Mouse (Mus musculus): Measurements from ENCODE around the gene Tmem256. TPM values are rescaled to one million over a fixed set of nuclear protein-coding genes. Genes with fewer than 3 reads are reported as not detected.

Tmem256 gene
- polyA plus RNA-seq, 1 experiment from 2014 or later: 371 TPM

- H3K27ac ChIP-seq (ENCODE audit: low read length): 0 out of 2 replicates have a peak overlapping the region, but pooled peaks have one; percentile 38
- 5% methylated on average over 38 of the region's 48 CpGs for WGBS
- peaks cover 44% of the 10 kb centered on the region for H3K4me1 ChIP-seq (ENCODE audit: insufficient read depth, low read length)
- no peaks in the 10 kb centered on the region; the same call in 1 of the 2 replicates for H3K27me3 ChIP-seq (ENCODE audit: insufficient read depth, low read length)
- peak overlapping the region; percentile 98 for H3K4me2 ChIP-seq (replicated peaks; ENCODE audit: low read depth, low read length)
- no peaks in the 10 kb centered on the region for H3K9me3 ChIP-seq (ENCODE audit: low read length)
- H3K4me3 ChIP-seq (ENCODE audit: low read length): peak overlapping the region; percentile 47
- H3K9ac ChIP-seq (replicated peaks; ENCODE audit: low read length): peak overlapping the region; percentile 81
- ATAC-seq (ENCODE audit: low FRiP score, low TSS enrichment): no peak
- 0 out of 2 replicates have a peak, but pooled peaks cover 12% of the 10 kb centered on the region for H3K36me3 ChIP-seq (ENCODE audit: insufficient read depth, low read length)
Observed at GRCm38 (mm10) chr11:69834001-69834549, 4.2 kb upstream of the Tmem256 start.

DNA sequence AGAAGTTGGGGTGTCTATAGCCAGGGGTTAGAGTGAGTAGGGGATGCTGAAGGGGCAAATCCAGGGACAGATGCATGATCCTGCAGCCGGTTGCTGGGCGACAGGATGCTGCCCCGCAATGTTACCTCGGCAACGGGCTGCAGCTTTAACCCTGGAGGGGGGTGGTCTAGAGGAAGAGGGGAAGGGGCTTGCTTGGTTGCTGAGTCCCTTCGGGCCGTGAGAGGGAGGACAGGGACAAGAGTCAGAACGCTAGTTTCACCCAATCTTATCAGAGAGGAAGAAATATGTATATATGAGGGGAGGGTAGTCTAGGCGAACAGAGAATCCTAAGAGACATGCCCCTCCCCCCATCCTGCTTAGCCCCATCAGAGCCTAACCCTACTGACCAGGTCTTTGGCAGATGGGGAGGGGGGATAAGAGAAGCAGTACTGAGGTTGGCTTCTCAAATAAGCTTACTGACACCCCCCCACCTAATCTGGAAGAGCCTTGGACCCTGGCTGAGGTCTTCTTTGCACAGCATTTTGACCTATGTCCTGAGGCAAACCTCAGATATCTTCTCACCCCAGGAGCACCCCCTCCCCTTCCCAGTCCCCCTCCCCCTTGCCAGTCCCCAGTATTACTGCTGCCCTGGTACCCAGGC lies 2.9 kb upstream of the Tmem256 start:
- H3K4me3 ChIP-seq (ENCODE audit: low read length): peak overlapping the region; percentile 66
- H3K9me3 ChIP-seq (ENCODE audit: low read length): no peaks in the 10 kb centered on the region
- peaks cover 46% of the 10 kb centered on the region for H3K4me1 ChIP-seq (ENCODE audit: insufficient read depth, low read length)
- H3K36me3 ChIP-seq (ENCODE audit: insufficient read depth, low read length): 0 out of 2 replicates have a peak, but pooled peaks cover 12% of the 10 kb centered on the region
- ATAC-seq (ENCODE audit: low FRiP score, low TSS enrichment): no peak
- 14% methylated on average over 9 of the region's 9 CpGs for WGBS
- H3K27me3 ChIP-seq (ENCODE audit: insufficient read depth, low read length): no peaks in the 10 kb centered on the region; the same call in 1 of the 2 replicates
- H3K4me2 ChIP-seq (replicated peaks; ENCODE audit: low read depth, low read length): peak overlapping the region; percentile 98
- H3K9ac ChIP-seq (replicated peaks; ENCODE audit: low read length): peak overlapping the region; percentile 26; the same call in 1 of the 2 replicates
- H3K27ac ChIP-seq (ENCODE audit: low read length): no peak overlapping the region

DNA sequence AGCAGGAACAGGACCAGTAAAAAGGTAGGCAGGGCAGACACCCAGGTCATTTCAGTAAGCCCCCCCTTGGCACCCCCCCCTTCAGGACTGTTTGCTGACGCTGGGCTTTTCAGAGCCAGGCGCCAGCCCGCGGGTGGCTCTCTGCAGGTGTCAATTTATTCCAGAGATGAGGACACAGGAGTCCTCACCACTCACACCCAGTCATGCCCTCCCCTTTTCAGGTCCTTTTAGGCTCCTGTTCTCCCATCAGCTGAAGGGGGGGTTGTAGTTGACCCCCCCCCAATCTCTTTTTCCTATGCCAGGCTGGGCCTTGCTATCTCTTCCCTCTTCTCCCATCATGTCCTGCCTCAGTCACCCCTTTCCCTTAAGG lies 2.4 kb upstream of the Tmem256 start:
- no peaks in the 10 kb centered on the region; the same call in 1 of the 2 replicates for H3K27me3 ChIP-seq (ENCODE audit: insufficient read depth, low read length)
- H3K9ac ChIP-seq (replicated peaks; ENCODE audit: low read length): peak overlapping the region; percentile 26; the same call in 1 of the 2 replicates
- ATAC-seq (ENCODE audit: low FRiP score, low TSS enrichment): no peak
- peak overlapping the region; percentile 98 for H3K4me2 ChIP-seq (replicated peaks; ENCODE audit: low read depth, low read length)
- no peaks in the 10 kb centered on the region for H3K9me3 ChIP-seq (ENCODE audit: low read length)
- 0% methylated on average over 1 of the region's 4 CpGs for WGBS
- H3K27ac ChIP-seq (ENCODE audit: low read length): no peak overlapping the region
- H3K4me1 ChIP-seq (ENCODE audit: insufficient read depth, low read length): peaks cover 46% of the 10 kb centered on the region
- peak overlapping the region; percentile 66 for H3K4me3 ChIP-seq (ENCODE audit: low read length)
- H3K36me3 ChIP-seq (ENCODE audit: insufficient read depth, low read length): 0 out of 2 replicates have a peak, but pooled peaks cover 12% of the 10 kb centered on the region

- WGBS: 1% methylated on average over 41 of the region's 52 CpGs
- H3K4me3 ChIP-seq (ENCODE audit: low read length): peak overlapping the region; percentile 66
- H3K9ac ChIP-seq (replicated peaks; ENCODE audit: low read length): peak overlapping the region; percentile 76
- peak overlapping the region; percentile 98 for H3K4me2 ChIP-seq (replicated peaks; ENCODE audit: low read depth, low read length)
- H3K36me3 ChIP-seq (ENCODE audit: insufficient read depth, low read length): 0 out of 2 replicates have a peak, but pooled peaks cover 12% of the 10 kb centered on the region
- H3K9me3 ChIP-seq (ENCODE audit: low read length): no peaks in the 10 kb centered on the region
- H3K4me1 ChIP-seq (ENCODE audit: insufficient read depth, low read length): peaks cover 46% of the 10 kb centered on the region
- no peaks in the 10 kb centered on the region; the same call in 1 of the 2 replicates for H3K27me3 ChIP-seq (ENCODE audit: insufficient read depth, low read length)
- H3K27ac ChIP-seq (ENCODE audit: low read length): peak overlapping the region; percentile 93
- ATAC-seq (ENCODE audit: low FRiP score, low TSS enrichment): peak; percentile 7; the same call in 1 of the 2 replicates
Observed at GRCm38 (mm10) chr11:69836703-69837576, 1.4 kb upstream of the Tmem256 start.

- ATAC-seq (ENCODE audit: low FRiP score, low TSS enrichment): no peak; the same call in 1 of the 2 replicates
- H3K9me3 ChIP-seq (ENCODE audit: low read length): no peaks in the 10 kb centered on the region
- 1% methylated on average over 32 of the region's 32 CpGs for WGBS
Observed at GRCm38 (mm10) chr11:69837604-69837951, 736 bp upstream of the Tmem256 start, which contains the start of gene Nlgn2. Gene Nlgn2 (minus strand): TSS chr11:69837784.

GRCm38 (mm10) chr11:69838714-69839104 lies 395 bp downstream of the Tmem256 start:
- no peaks in the 10 kb centered on the region for H3K9me3 ChIP-seq (ENCODE audit: low read length)
- peak overlapping the region; percentile 93 for H3K27ac ChIP-seq (ENCODE audit: low read length)
- no peaks in the 10 kb centered on the region; the same call in 1 of the 2 replicates for H3K27me3 ChIP-seq (ENCODE audit: insufficient read depth, low read length)
- H3K4me2 ChIP-seq (replicated peaks; ENCODE audit: low read depth, low read length): peak overlapping the region; percentile 98
- WGBS: 0% methylated on average over 7 of the region's 7 CpGs
- H3K4me3 ChIP-seq (ENCODE audit: low read length): peak overlapping the region; percentile 66
- H3K9ac ChIP-seq (replicated peaks; ENCODE audit: low read length): peak overlapping the region; percentile 76
- H3K4me1 ChIP-seq (ENCODE audit: insufficient read depth, low read length): peaks cover 41% of the 10 kb centered on the region
- peak; percentile 3; the same call in 1 of the 2 replicates for ATAC-seq (ENCODE audit: low FRiP score, low TSS enrichment)
- H3K36me3 ChIP-seq (ENCODE audit: insufficient read depth, low read length): 0 out of 2 replicates have a peak, but pooled peaks cover 1% of the 10 kb centered on the region

More at GRCm38 (mm10) chr11:69837604-69837951, 736 bp upstream of the Tmem256 start, which contains the start of gene Nlgn2:
- Histone ChIP-seq H3K4me3 (ENCODE audit: low read length) (peak within 1 kb of the TSS; percentile 66), H3K36me3 (ENCODE audit: insufficient read depth, low read length) (0 out of 2 replicates have a peak, but pooled peaks cover 9% of the 10 kb centered on the region), H3K4me1 (ENCODE audit: insufficient read depth, low read length) (peaks cover 46% of the 10 kb centered on the region), H3K9ac (replicated peaks; ENCODE audit: low read length) (peak within 1 kb of the TSS; percentile 76), H3K27me3 (ENCODE audit: insufficient read depth, low read length) (no peaks in the 10 kb centered on the region; the same call in 1 of the 2 replicates), H3K27ac (ENCODE audit: low read length) (peak within 1 kb of the TSS; percentile 93), H3K4me2 (replicated peaks; ENCODE audit: low read depth, low read length) (peak within 1 kb of the TSS; percentile 98)

DNA sequence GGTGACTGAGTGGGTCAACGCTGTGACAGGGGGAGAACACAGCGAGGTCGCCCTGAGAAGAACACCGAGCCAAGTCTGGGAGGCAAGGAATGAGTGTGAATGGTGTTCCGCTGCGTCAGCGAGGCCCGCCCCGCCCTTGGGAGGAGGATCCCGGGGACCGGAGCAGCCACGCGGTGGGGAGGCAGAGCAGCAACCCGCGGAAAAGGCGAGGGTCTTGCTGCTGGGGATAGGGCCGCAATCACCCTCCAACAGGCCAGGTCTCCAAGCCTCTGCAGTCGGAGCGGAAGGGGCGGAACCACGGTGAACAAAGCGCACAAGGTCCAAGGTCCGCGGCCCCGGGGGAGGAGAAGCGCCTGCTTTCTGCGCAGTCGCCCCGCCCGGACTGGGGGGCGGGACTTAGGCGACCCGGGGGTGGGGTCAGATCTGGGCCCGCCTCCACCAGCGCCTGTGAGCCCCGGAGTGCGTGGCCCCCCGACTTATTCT lies 7.9 kb downstream of the Tmem256 start, which contains the start of gene Plscr3:
Gene Plscr3 (plus strand): TSS at position 179 of the 483 bp plus-strand sequence.
- Histone ChIP-seq H3K4me1 (ENCODE audit: insufficient read depth, low read length) (peaks cover 19% of the 10 kb centered on the region), H3K27me3 (ENCODE audit: insufficient read depth, low read length) (no peaks in the 10 kb centered on the region), H3K4me2 (replicated peaks; ENCODE audit: low read depth, low read length) (peak within 1 kb of the TSS; percentile 93), H3K4me3 (ENCODE audit: low read length) (peak within 1 kb of the TSS; percentile 84), H3K9ac (replicated peaks; ENCODE audit: low read length) (peak within 1 kb of the TSS; percentile 89), H3K27ac (ENCODE audit: low read length) (peak within 1 kb of the TSS; percentile 99), H3K36me3 (ENCODE audit: insufficient read depth, low read length) (peaks cover 30% of the 10 kb centered on the region), H3K9me3 (ENCODE audit: low read length) (no peaks in the 10 kb centered on the region)
- WGBS: under 1% methylated on average over 34 of the region's 38 CpGs
- ATAC-seq (ENCODE audit: low FRiP score, low TSS enrichment): peak; percentile 94

DNA sequence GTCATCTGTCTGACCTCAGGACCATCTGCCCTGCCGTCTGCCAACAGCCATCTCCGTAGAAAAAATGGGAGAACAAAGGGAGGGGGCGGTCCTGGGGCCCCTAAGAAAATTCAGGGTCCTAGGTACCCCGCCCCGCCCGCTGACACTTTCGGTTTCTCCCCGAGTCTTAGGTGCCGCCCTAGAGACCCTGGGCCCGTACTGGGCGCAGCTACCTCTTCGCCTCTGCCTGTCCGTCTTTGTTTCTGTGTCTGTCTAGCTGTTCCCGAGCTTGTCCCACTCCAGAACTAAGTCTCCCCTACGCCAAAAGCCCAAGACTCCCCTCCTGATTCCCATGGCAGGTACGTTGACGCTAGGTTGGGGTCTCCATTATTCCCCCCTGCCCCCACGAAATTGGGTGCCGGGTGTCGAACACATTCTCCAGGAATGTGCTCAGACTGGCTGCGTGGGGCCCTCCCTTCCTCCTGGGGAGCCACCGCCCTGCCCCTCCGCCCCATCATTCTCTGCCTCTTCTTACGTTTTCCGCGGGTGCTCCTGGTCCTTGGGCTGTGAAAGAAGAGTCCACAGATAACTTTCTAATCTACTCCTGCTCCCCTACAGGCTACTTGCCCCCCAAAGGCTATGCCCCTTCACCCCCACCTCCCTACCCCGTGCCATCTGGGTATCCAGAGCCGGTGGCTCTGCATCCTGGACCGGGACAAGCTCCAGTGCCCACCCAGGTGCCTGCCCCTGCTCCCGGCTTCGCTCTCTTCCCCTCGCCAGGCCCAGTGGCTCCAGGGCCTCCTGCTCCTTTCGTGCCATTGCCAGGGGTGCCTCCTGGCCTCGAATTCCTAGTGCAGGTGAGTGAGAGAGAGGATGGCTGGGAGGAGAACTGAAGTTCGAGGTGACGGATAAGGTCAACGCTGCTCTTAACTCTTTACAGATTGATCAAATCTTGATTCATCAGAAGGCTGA lies 8.7 kb downstream of the Tmem256 start:
- Histone ChIP-seq H3K36me3 (ENCODE audit: insufficient read depth, low read length) (peaks cover 38% of the 10 kb centered on the region), H3K4me1 (ENCODE audit: insufficient read depth, low read length) (peaks cover 19% of the 10 kb centered on the region), H3K27ac (ENCODE audit: low read length) (peak overlapping the region; percentile 99), H3K9me3 (ENCODE audit: low read length) (no peaks in the 10 kb centered on the region), H3K9ac (replicated peaks; ENCODE audit: low read length) (peak overlapping the region; percentile 89), H3K27me3 (ENCODE audit: insufficient read depth, low read length) (no peaks in the 10 kb centered on the region), H3K4me3 (ENCODE audit: low read length) (peak overlapping the region; percentile 84), H3K4me2 (replicated peaks; ENCODE audit: low read depth, low read length) (peak overlapping the region; percentile 93)
- peak; percentile 36 for ATAC-seq (ENCODE audit: low FRiP score, low TSS enrichment)
- WGBS: 6% methylated on average over 37 of the region's 37 CpGs

Measured in kidney, embryonic 16.5 days (tissue).